Mouse (Mus musculus) heart, postnatal 14 days (tissue): ENCODE measurements around the gene Timm50. TPM values are rescaled to one million over a fixed set of nuclear protein-coding genes. Genes with fewer than 3 reads are reported as not detected.
A peak's percentile ranks its signal among the peaks of the same experiment; 100 is the strongest.

Experiments used
- DNase-seq, 2 experiments: peaks; one replicate each; pipeline ENCODE4 v3.0.0; 2021 to 2022
- intact Hi-C: fragments of 180-260 bp; cut with DNase I; formaldehyde crosslinking; loops from one replicate; pipeline ENCODE4 v1.15.1; 2025
- total RNA-seq, 2 experiments: library from RNA; stranded (reverse); gene quantifications; 2 replicates each; pipeline ENCODE4 v1.2.3; 2021

The Timm50 gene
- total RNA-seq, 2 experiments from 2014 or later = 47.9 to 57.3 TPM

DNA sequence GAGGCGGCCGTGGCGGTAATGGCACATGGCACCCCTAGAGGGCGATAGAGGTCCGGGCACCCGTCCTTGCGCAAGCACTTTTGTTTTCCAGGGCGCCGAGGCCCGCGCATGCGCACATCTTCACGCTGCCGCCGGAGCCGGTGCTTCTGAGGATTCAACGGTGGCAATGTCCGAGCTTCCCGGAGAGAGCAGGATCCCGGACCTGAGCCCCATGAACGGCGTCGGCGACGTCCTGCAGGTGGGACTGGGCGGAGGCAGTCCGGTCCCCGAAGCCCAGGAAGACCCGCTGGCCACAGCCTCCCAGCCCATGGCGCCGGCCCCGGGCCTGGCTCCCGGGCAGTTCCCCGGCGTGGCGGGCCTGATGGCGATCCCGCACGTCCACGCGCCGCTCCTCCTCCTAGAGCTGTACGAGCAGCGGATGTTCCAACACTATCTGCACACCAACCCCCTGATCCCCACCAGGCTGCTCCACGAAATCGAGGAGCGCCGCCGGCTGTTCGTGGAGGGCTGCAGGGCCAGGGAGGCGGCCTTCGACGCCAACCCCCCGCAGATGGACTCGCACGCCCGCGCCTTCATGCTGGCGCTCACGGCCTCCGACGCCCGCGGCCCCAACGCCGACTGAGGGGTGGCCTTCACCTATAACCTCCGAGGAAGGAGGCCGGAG, 34.1 kb downstream of the Timm50 start, which contains the start of gene Eid2b:
Eid2b (plus strand) TSS at position 125 of the 664 bp plus-strand sequence.
- DNase-seq = peak; percentile 98
- intact Hi-C loops = loop anchor here (2.0 to 5.0 kb wide), 3 partner anchors 25 to 69 kb away; partner anchors contain the start of genes Dll3 and Supt5

DNA sequence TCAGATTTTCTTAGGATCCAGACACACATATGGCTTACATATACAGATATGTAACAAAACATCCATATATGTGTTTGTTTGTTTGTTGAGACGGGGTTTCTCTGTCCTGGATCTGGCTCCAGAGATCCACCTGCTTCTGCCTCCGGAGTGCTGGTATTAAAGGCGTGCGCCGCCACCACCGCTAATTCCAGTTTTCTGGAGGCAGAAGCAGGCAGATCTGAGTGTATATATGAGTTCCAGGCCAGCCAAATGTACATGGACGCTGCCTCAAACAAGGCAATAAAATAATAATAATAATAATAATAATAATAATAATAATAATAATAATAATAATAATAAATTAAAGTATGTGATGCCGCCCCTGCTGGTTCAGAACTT, 34.6 kb downstream of the Timm50 start:
- DNase-seq = no peak
- intact Hi-C loops = loop anchor here (2.0 to 5.0 kb wide), 3 partner anchors 26 to 70 kb away; partner anchors contain the start of genes Dll3 and Supt5

DNA sequence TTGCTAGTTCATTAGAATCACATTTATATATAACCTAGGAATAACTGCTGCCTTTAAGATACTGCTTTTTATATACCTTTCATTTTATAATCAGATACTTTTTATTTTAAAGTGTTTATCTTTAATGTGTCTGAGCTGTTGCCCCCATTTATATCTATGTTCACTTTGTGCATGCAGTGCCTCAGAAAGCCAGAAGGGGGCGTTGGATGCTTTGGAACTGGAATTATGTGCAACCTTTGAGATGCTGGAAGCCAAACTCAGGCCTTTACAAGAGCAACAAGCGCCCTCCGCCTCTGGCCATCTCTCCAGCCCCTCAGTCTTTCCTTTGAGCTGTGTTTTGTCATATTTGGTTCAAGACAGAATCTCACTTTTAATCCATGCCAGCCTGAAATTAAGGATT, 40.1 kb downstream of the Timm50 start:
- no peak for DNase-seq
- intact Hi-C loops = no loop called here

DNA sequence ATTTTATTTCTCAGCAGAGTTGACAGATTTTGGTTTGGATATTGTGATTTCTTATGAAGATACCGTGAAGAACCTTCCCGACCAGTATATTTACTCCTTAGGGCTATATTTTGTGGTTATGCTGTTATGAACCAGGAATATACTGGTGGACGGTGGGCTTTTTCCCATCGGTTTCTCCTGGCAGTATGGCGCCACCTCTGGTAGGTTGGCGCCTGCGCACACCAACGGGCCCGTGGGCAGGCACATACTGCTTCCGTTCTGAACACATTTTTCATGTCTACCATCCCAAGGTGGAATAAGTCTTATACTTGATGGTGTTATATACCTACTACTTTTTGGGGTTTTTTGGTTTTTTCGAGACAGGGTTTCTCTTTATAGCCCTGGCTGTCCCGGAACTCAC, 42.5 kb downstream of the Timm50 start:
- DNase-seq = no peak
- intact Hi-C loops = no loop called here

DNA sequence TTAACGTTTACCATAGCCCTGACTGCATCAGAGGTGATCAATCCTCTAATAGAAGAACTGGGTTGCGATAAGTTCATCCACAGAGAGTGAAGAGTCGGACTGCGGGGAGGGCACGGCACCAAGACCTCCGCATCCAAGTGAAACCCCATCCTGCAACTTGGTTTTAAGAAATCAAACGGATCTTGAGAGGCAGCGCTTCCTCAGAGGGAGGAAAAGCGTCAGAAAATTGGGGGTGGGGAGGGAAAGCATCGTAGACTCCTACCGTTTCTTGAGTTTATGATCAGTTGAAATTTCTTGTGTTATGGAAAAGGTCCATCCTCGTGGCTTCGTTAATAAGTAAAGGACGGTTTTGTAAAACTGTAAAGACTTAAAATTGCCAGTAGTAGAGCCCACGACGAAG, 43.3 kb downstream of the Timm50 start:
- intact Hi-C loops = no loop called here

DNA sequence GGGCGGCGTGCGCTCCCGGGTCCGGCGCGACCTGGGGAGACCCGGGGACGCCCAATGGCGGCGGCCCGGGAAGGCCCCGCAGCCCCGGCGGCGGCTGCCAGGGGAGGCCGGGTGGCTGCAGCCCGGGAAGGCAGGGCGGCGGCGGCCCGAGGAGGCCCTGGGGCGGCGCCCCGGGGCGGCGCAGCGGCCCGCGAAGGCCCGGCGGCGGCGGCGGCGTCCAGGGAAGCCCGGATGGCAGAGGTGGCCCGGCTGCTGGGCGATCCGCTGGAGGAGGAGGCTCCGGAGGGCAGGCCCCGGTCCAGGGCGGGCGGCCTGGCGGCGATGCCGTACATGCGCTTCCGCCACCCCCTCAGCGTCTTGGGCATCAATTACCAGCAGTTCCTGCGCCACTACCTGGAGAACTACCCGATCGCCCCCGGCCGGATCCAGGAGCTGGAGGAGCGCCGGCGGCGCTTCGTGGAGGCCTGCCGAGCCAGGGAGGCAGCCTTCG, 43.8 kb downstream of the Timm50 start:
- intact Hi-C loops = no loop called here
- DNase-seq = peak; percentile 60 to 67

More for the DNA sequence above, 43.3 kb downstream of the Timm50 start:
- no peak for DNase-seq

DNA sequence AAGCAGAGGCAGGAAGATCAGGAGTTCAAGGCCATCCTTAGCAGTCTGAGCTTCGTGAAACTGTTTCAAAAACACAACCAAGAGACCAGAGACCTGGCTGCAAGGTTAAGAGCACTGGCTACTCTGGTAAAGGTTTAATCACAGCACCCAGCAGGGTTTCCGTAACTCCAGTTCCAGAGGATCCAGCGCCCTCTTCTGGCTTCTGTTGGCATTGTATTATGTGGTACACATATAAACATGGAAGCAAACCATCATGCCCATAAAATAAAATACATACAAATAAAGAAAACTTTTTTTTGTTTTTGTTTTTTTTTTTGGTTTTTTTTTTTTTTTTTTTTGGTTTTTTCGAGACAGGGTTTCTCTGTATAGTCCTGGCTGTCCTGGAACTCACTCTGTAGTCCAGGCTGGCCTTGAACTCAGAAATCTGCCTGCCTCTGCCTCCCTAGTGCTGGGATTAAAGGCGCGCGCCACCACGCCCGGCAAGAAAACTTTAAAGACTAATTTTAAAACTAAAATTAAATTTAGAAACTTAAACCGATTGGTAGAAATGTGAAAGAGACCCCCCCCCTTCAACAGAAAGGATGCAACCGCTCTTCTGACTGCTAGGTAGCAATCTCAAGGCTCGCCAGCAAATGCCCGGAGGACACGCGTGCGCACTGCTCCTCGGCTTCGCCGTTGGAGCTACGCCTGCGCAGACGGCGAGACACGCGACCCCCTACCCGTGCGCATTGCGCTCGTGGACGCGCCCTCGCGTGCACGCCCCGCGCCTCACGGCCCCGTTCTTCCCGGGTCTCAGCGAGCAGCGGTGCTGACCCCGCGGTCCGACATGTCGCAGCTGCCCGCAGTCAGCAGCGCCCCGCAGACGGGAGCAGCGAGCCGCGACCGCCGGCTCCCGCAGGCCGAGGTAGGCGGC, 44.5 kb downstream of the Timm50 start, which contains the start of gene Eid2:
Eid2 (plus strand) TSS at position 753 of the 913 bp plus-strand sequence.
- DNase-seq = peak; percentile 83 to 86
- intact Hi-C loops = no loop called here

DNA sequence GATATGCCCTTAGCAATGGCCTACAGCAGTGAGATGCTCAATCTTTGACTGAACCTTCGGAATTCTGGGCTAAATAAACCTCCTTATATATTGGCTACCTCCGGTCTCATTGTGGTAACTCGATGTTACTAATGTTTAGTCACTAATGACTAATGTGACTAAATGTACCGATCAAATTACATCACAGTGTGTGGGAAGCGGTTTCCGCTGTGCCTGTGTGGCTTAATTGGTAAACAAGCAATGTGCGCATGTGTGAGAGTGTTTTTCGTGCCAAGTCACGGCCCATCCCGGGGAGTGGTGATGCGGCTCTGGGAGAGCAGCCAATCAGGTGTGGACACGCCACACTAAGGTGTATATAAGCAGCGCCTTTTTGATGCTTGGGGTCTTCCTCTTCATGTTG, 46.5 kb downstream of the Timm50 start:
- intact Hi-C loops = no loop called here
- DNase-seq = no peak

DNA sequence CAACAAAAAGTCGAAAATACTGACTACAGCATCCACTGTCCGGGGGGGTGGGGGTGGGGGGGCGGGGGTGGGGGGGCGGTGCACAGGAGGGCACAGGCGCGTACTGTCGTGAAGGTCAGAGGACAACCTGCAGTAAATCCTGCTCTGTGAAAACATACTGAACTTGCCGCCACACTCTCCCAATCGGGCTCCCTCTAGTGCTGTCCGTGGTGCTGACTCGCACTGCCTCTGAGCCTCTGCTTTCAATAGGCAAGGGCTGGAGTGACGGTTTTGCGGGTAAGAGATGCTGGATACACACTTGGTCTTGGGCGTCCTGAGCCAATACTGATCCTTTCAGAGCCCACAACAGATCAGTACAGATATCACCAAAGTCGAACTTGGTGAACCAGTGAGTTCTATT, 48.1 kb downstream of the Timm50 start:
- peak; percentile 76 to 87 for DNase-seq
- intact Hi-C loops = no loop called here

DNA sequence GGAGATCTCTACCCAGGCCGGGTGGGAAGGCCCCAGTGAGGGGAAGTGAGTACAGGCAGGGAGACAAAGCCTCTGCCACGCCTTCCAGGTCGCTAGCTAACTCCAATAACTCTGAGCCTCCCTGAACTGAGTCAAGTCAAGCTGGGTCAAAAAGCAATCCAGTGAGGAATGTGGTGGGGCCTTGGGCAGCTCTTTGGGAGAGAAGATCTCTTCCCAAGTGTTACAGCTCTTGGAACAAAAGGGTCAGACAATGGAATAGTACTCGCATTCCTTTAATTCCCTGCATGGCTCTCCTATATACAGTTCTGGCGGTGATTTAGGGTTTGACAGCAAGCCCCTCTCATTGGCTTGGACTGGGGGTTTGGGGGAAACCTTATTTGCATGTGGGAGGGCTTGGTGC, 49.0 kb downstream of the Timm50 start:
- intact Hi-C loops = no loop called here

More for the DNA sequence above, 49.0 kb downstream of the Timm50 start:
- no peak for DNase-seq

Other genes with a start within 250 kb of the Timm50 start
- gene Fcgbp, start 240.8 kb downstream of the Timm50 start, total RNA-seq = 1 to 10 TPM in 1 of 2 experiments, under 1 TPM in 1; 0.14 to 2.0 TPM
- gene 9530053A07Rik, start 182.6 kb downstream of the Timm50 start, total RNA-seq = under 1 TPM in 1 of 2 experiments, not detected in 1; 0.02 TPM
- 10 to 100 TPM; 31.2 to 37.7 TPM for gene Fbl, start 142.4 kb downstream of the Timm50 start, total RNA-seq
- 10 to 100 TPM; 37.4 to 40.8 TPM for gene Dyrk1b, start 132.6 kb downstream of the Timm50 start, total RNA-seq
- gene Eid2, start 44.2 kb downstream of the Timm50 start, total RNA-seq = 10 to 100 TPM; 10.7 to 11.9 TPM
- gene Eid2b, start 34.3 kb downstream of the Timm50 start, total RNA-seq = 1 to 10 TPM; 8.0 to 9.4 TPM
- gene Selenov, start 20.9 kb downstream of the Timm50 start, total RNA-seq = not detected
- gene Dll3, start 9.8 kb downstream of the Timm50 start, total RNA-seq = not detected
- 10 to 100 TPM; 55.6 to 58.4 TPM for gene Supt5, start 26.7 kb upstream of the Timm50 start, total RNA-seq
- gene Rps16, start 38.6 kb upstream of the Timm50 start, total RNA-seq = 100 to 1,000 TPM; 540 to 612 TPM
- 10 to 100 TPM; 32.1 to 32.5 TPM for gene Plekhg2, start 60.5 kb upstream of the Timm50 start, total RNA-seq
- 10 to 100 TPM; 25.7 to 27.6 TPM for gene Zfp36, start 68.2 kb upstream of the Timm50 start, total RNA-seq
- 10 to 100 TPM; 18.4 to 19.9 TPM for gene Med29, start 80.6 kb upstream of the Timm50 start, total RNA-seq
- gene Paf1, start 80.9 kb upstream of the Timm50 start, total RNA-seq = 10 to 100 TPM; 46.2 to 47.7 TPM
- gene Gmfg, start 125.4 kb upstream of the Timm50 start, total RNA-seq = 10 to 100 TPM in 1 of 2 experiments, 1 to 10 TPM in 1; 8.1 to 18.8 TPM
- gene Lrfn1, start 139.9 kb upstream of the Timm50 start, total RNA-seq = 1 to 10 TPM in 1 of 2 experiments, under 1 TPM in 1; 0.69 to 1.1 TPM
- not detected for gene Ifnl2, start 198.4 kb upstream of the Timm50 start, total RNA-seq
- gene Ifnl3, start 210.8 kb upstream of the Timm50 start, total RNA-seq = not detected
- gene Sycn, start 228.8 kb upstream of the Timm50 start, total RNA-seq = not detected
- not detected for gene Nccrp1, start 235.2 kb upstream of the Timm50 start, total RNA-seq